16 mouse cellular contexts compared by ENCODE assay signal in genomic region chr11:67565512-67565911, GRCm38 (mm10).
"Had no signal": no experiment of that assay in that cellular context is flagged by ENCODE, and none has a peak within 500 bp of the region (broad histone marks: within the 10 kb centered on the region; RNA-seq: fewer than 3 reads in every experiment).

No protein-coding gene starts in this region.

- H3K27me3 ChIP-seq: kidney, embryonic 15.5 days; liver, embryonic 15.5 days; midbrain, embryonic 15.5 days; neural tube, embryonic 13.5 days had no signal

- DNase-seq: kidney, adult 2 months; kidney, postnatal 25 days; lung, adult 2 months; lung, postnatal 36 days; right cerebral cortex, adult 18-20 months; right cerebral cortex, postnatal 25 days; thymus, postnatal 14 days had no signal

- H3K9me3 ChIP-seq: kidney, embryonic 15.5 days; limb, embryonic 10.5 days; liver, embryonic 15.5 days; midbrain, embryonic 15.5 days; neural tube, embryonic 13.5 days had no signal

- H3K4me2 ChIP-seq: kidney, embryonic 15.5 days; liver, embryonic 11.5 days; liver, embryonic 15.5 days; midbrain, embryonic 11.5 days; midbrain, embryonic 15.5 days; neural tube, embryonic 13.5 days had no signal

- ATAC-seq: intestine, embryonic 16.5 days; lung, postnatal 0 days; midbrain, embryonic 15.5 days had no signal

- H3K27ac ChIP-seq: kidney, embryonic 15.5 days; limb, embryonic 10.5 days; liver, embryonic 15.5 days; midbrain, embryonic 15.5 days; neural tube, embryonic 13.5 days had no signal

- H3K9ac ChIP-seq: kidney, embryonic 15.5 days; liver, embryonic 15.5 days; midbrain, embryonic 15.5 days; neural tube, embryonic 13.5 days had no signal

- H3K36me3 ChIP-seq: kidney, embryonic 15.5 days; limb, embryonic 10.5 days; liver, embryonic 15.5 days; midbrain, embryonic 15.5 days; neural tube, embryonic 13.5 days had no signal

- H3K4me3 ChIP-seq: kidney, embryonic 15.5 days; limb, embryonic 10.5 days; liver, embryonic 15.5 days; midbrain, embryonic 15.5 days; neural tube, embryonic 13.5 days had no signal
